Comparison of ENCODE assay signal across 8 mouse cellular contexts in the genomic region with DNA sequence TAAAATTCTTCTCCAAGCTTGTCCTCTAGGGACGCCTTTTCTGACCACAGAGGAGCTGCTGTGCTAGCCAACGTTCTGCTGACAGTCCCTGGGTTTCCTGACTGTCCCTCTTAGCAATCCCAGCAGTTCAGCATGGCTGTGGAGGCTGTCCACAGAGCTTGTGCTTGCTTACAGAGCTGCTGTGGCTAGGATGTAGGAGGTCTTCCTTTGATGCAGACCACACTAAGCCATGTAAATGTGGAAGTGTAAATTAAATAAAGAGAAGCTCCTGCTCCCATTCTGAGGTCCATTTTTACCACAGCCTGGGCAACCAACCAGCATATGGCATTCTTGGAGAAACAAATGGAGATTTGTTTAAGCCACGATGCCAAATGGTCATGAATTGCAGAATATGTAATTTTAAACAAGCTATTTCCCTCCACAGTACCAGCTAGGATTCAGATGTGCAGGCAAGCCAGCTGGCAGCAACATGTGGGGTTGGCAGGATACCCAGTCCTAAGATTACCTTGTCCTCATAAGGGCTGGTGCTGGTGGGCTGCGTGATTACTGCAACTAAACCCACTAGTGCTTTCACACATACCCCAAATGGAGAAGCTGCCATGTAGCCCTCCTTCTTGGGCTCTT.
DNase-seq lines count a peak whose midpoint lies in the region; ATAC-seq and TF ChIP-seq lines count a peak whose summit lies in the region.

No protein-coding gene starts in this region.

- no peaks in the 10 kb centered on the region for H3K36me3 ChIP-seq in forebrain, embryonic 16.5 days (ENCODE audit: control insufficient read depth, insufficient read depth)

- H3K4me3 ChIP-seq in forebrain, embryonic 16.5 days (replicated peaks; ENCODE audit: low read length) = no peak overlapping the region
- H3K4me3 ChIP-seq in olfactory bulb, adult 2 months (ENCODE audit: insufficient read depth, low read depth, low read length) = no peak overlapping the region

- peak overlapping the region; percentile 82 for H3K27ac ChIP-seq in forebrain, embryonic 16.5 days (ENCODE audit: low read length)
- H3K27ac ChIP-seq in olfactory bulb, adult 2 months (ENCODE audit: insufficient read depth, low read depth, low read length) = peak overlapping the region; percentile 44; the same call in 1 of the 2 replicates

- WGBS in forebrain, embryonic 16.5 days = 34% methylated on average over 4 of the region's 4 CpGs
- WGBS in olfactory bulb, adult 2 months = 54% methylated on average over 4 of the region's 4 CpGs

- peaks cover 16% of the 10 kb centered on the region for H3K4me1 ChIP-seq in forebrain, embryonic 16.5 days (replicated peaks; ENCODE audit: control insufficient read depth, insufficient read depth, low read length)
- H3K4me1 ChIP-seq in olfactory bulb, adult 2 months (ENCODE audit: control insufficient read depth, insufficient read depth, low read length) = peaks cover 17% of the 10 kb centered on the region

- peak; percentile 85 for ATAC-seq in forebrain, embryonic 16.5 days

- H3K9ac ChIP-seq in forebrain, embryonic 16.5 days (replicated peaks; ENCODE audit: low read depth, low read length) = no peak overlapping the region

- H3K27me3 ChIP-seq in forebrain, embryonic 16.5 days (replicated peaks; ENCODE audit: control insufficient read depth, insufficient read depth, low read length) = no peaks in the 10 kb centered on the region

- H3K4me2 ChIP-seq in forebrain, embryonic 16.5 days (ENCODE audit: low read length) = no peak overlapping the region

- DNase-seq in lung, postnatal 10 days = peak; percentile 43
- no peak for DNase-seq in lung, postnatal 14 days
- peak; percentile 44 to 62 for DNase-seq in layer of hippocampus, postnatal 14 days (ENCODE audit: low spot score in 2 of 2)
- DNase-seq in urinary bladder, adult 2 months (ENCODE audit: low spot score) = no peak
- no peak for DNase-seq in yolk sac, embryonic 10.5 days (ENCODE audit: low spot score)
- no peak for DNase-seq in embryo, embryonic 11 days

- H3K9me3 ChIP-seq in forebrain, embryonic 16.5 days (ENCODE audit: control insufficient read depth, low read length) = no peaks in the 10 kb centered on the region

- TF ChIP-seq POLR2A in olfactory bulb, adult 2 months (IDR thresholded peaks at IDR 0.05; ENCODE audit: insufficient read depth, low read depth, low read length) = no peak

- TF ChIP-seq CTCF in olfactory bulb, adult 2 months (IDR thresholded peaks at IDR 0.05; ENCODE audit: insufficient read depth, low read depth, low read length) = no peak

Comparison
In these comparisons a context has a peak if more than half of its experiments do, and no peak if none do; other contexts are left out.
1. DNase-seq: peak in lung, postnatal 10 days (single experiment) and layer of hippocampus, postnatal 14 days (2 of 2); none in lung, postnatal 14 days (single experiment), urinary bladder, adult 2 months (single experiment), yolk sac, embryonic 10.5 days (single experiment) and embryo, embryonic 11 days (single experiment).